Mouse (Mus musculus) layer of hippocampus, adult 6 months (tissue): ENCODE data around the gene Gm9639. TPM values are rescaled to one million over a fixed set of nuclear protein-coding genes. Genes with fewer than 3 reads are reported as not detected.

ENCODE experiments used
- long read RNA-seq, 2 experiments: library from polyadenylated mRNA; unstranded; transcript quantifications; one replicate each; pipeline ENCODE4 v2.0.0; 2019 to 2020
- polyA plus RNA-seq: library from polyadenylated mRNA; unstranded; fragments of <200 nt; fragmentation: Nextera tagmentation; gene quantifications from 2 replicates; pipeline ENCODE4 v1.2.3, GENCODE M21; 2021

Gene Gm9639
- not detected in 2 replicates for polyA plus RNA-seq
- long read RNA-seq, experiment 1, result 0 reads
- long read RNA-seq, experiment 2, result 0 reads

GRCm38 (mm10) chr10:77794976-77795375 is at the start of gene Gm9639:
Gene Gm9639, minus strand, starts transcription at chr10:77795076.

GRCm38 (mm10) chr10:77835647-77836046 is 40.8 kb upstream of the Gm9639 start, which contains the start of gene Krtap10-10:
Gene Krtap10-10, plus strand, starts transcription at chr10:77835947.

GRCm38 (mm10) chr10:77826951-77827350 is 32.1 kb upstream of the Gm9639 start, which contains the start of gene Krtap10-4:
Gene Krtap10-4, minus strand, starts transcription at chr10:77827095.

GRCm38 (mm10) chr10:77814382-77814781 is 19.5 kb upstream of the Gm9639 start, which contains the start of gene Gm2696:
Gene Gm2696, plus strand, starts transcription at chr10:77814682.

GRCm38 (mm10) chr10:77811743-77812142 is 16.9 kb upstream of the Gm9639 start, which contains the start of gene Gm9507:
Gene Gm9507, minus strand, starts transcription at chr10:77811843.

GRCm38 (mm10) chr10:77798921-77799508 is 4.1 kb upstream of the Gm9639 start, which contains the start of gene Gm19668:
Gene Gm19668, minus strand, starts transcription at chr10:77799133.

GRCm38 (mm10) chr10:77787876-77788275 is 7.0 kb downstream of the Gm9639 start, which contains the start of gene Gm7137:
Gene Gm7137, minus strand, starts transcription at chr10:77788200.

GRCm38 (mm10) chr10:77782442-77782841 is 12.4 kb downstream of the Gm9639 start, which contains the start of gene Gm3250:
Gene Gm3250, minus strand, starts transcription at chr10:77782542.

GRCm38 (mm10) chr10:77776844-77777243 is 18.0 kb downstream of the Gm9639 start, which contains the start of gene Gm7138:
Gene Gm7138, minus strand, starts transcription at chr10:77776944.

GRCm38 (mm10) chr10:77771225-77771624 is 23.7 kb downstream of the Gm9639 start, which contains the start of gene Gm3238:
Gene Gm3238, minus strand, starts transcription at chr10:77771325.

GRCm38 (mm10) chr10:77759582-77759981 is 35.3 kb downstream of the Gm9639 start, which contains the start of gene Gm3233:
Gene Gm3233, minus strand, starts transcription at chr10:77759682.

GRCm38 (mm10) chr10:77751254-77751653 is 43.6 kb downstream of the Gm9639 start, which contains the start of gene Gm9736:
Gene Gm9736, minus strand, starts transcription at chr10:77751354.

Other genes with a start within 250 kb of the Gm9639 start
- 78.1 and 78.4 TPM in 2 replicates for gene Pttg1ip, start 213.4 kb downstream of the Gm9639 start, polyA plus RNA-seq
- gene Sumo3, start 189.0 kb downstream of the Gm9639 start, polyA plus RNA-seq, result 138 and 169 TPM in 2 replicates
- gene Gm49325, start 188.9 kb downstream of the Gm9639 start, polyA plus RNA-seq, result 2.2 and 4.3 TPM in 2 replicates
- 64.6 and 69.3 TPM in 2 replicates for gene Ube2g2, start 172.8 kb downstream of the Gm9639 start, polyA plus RNA-seq
- 0.09 and 0.26 TPM in 2 replicates for gene Tspear, start 108.5 kb downstream of the Gm9639 start, polyA plus RNA-seq
- not detected in 2 replicates for gene Gm19402, start 104.3 kb downstream of the Gm9639 start, polyA plus RNA-seq
- gene Gm9508, start 97.8 kb downstream of the Gm9639 start, polyA plus RNA-seq, result not detected in 2 replicates
- gene Gm10272, start 88.5 kb downstream of the Gm9639 start, polyA plus RNA-seq, result not detected in 2 replicates
- not detected in 2 replicates for gene Gm10024, start 83.6 kb downstream of the Gm9639 start, polyA plus RNA-seq
- gene Gm10142, start 79.3 kb downstream of the Gm9639 start, polyA plus RNA-seq, result not detected in 2 replicates
- gene Krtap12-1, start 74.5 kb downstream of the Gm9639 start, polyA plus RNA-seq, result not detected in 2 replicates
- gene Gm10100, start 68.6 kb downstream of the Gm9639 start, polyA plus RNA-seq, result not detected in 2 replicates
- gene Gm18596, start 52.4 kb downstream of the Gm9639 start, polyA plus RNA-seq, result not detected in 2 replicates
- not detected in 2 replicates for gene Gm9736, start 43.7 kb downstream of the Gm9639 start, polyA plus RNA-seq
- not detected in 2 replicates for gene Gm3233, start 35.4 kb downstream of the Gm9639 start, polyA plus RNA-seq
- gene Gm3238, start 23.8 kb downstream of the Gm9639 start, polyA plus RNA-seq, result not detected in 2 replicates
- not detected in 2 replicates for gene Gm7138, start 18.1 kb downstream of the Gm9639 start, polyA plus RNA-seq
- not detected in 2 replicates for gene Gm3250, start 12.5 kb downstream of the Gm9639 start, polyA plus RNA-seq
- not detected in 2 replicates for gene Gm7137, start 6.9 kb downstream of the Gm9639 start, polyA plus RNA-seq
- gene Gm19668, start 4.1 kb upstream of the Gm9639 start, polyA plus RNA-seq, result not detected in 2 replicates
- gene Gm9507, start 16.8 kb upstream of the Gm9639 start, polyA plus RNA-seq, result not detected in 2 replicates
- not detected in 2 replicates for gene Gm2696, start 19.6 kb upstream of the Gm9639 start, polyA plus RNA-seq
- not detected in 2 replicates for gene Krtap10-4, start 32.0 kb upstream of the Gm9639 start, polyA plus RNA-seq
- not detected in 2 replicates for gene Krtap10-10, start 40.9 kb upstream of the Gm9639 start, polyA plus RNA-seq
- gene Gm36176, start 51.7 kb upstream of the Gm9639 start, polyA plus RNA-seq, result not detected in 2 replicates
- gene Gm10318, start 57.8 kb upstream of the Gm9639 start, polyA plus RNA-seq, result not detected in 2 replicates
- not detected in 2 replicates for gene Gm3285, start 66.9 kb upstream of the Gm9639 start, polyA plus RNA-seq
- gene Lrrc3, start 107.5 kb upstream of the Gm9639 start, polyA plus RNA-seq, result 2.7 and 2.9 TPM in 2 replicates
- gene Trpm2, start 175.5 kb upstream of the Gm9639 start, polyA plus RNA-seq, result 5.7 and 6.1 TPM in 2 replicates
- 52.6 and 57.3 TPM in 2 replicates for gene 1810043G02Rik, start 183.4 kb upstream of the Gm9639 start, polyA plus RNA-seq
- gene Pfkl, start 215.0 kb upstream of the Gm9639 start, polyA plus RNA-seq, result 99.5 and 116 TPM in 2 replicates
- 0.82 and 1.2 TPM in 2 replicates for gene Dnmt3l, start 246.9 kb upstream of the Gm9639 start, polyA plus RNA-seq
- gene Aire, start 248.5 kb upstream of the Gm9639 start, polyA plus RNA-seq, result not detected in 2 replicates